Comparison of ENCODE assay signal across 28 mouse cellular contexts in the genomic region with DNA sequence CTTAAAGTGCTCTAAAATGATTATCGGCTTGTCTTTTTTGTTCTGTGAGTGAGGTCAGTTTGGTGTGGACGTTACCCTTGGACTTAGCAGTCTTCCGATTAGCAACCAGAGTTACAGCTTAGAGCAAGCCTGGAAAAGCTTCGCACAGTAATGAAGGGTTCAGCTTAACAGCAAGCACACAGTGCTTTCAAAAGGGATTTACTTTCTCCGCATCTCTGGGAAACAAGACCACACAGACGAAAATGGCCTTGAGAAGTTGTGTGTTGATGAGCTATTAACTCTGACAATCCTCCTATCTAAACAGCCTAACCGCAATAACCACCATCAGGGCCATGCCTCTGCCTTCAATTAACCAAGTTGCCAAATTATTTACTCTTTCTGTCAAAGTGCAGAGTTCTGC. TPM values are rescaled to one million over a fixed set of nuclear protein-coding genes. Genes with fewer than 3 reads are reported as not detected.
DNase-seq lines count a peak whose midpoint lies in the region; ATAC-seq and TF ChIP-seq lines count a peak whose summit lies in the region.
"Had no signal": no experiment of that assay in that cellular context is flagged by ENCODE, and none has a peak within 500 bp of the region (broad histone marks: within the 10 kb centered on the region; RNA-seq: fewer than 3 reads in every experiment).

No protein-coding gene starts in this region.

- no peak overlapping the region for H3K9ac ChIP-seq in forebrain, postnatal 0 days
- H3K9ac ChIP-seq: embryonic facial prominence, embryonic 13.5 days; forebrain, embryonic 13.5 days; hindbrain, embryonic 12.5 days; hindbrain, embryonic 15.5 days had no signal

- DNase-seq in kidney, adult 2 months, result peak; percentile 38
- no peak for DNase-seq in kidney, postnatal 36 days
- peak; percentile 9 for DNase-seq in kidney, postnatal 14 days
- DNase-seq in kidney, adult 11 months, result no peak
- peak; percentile 3 for DNase-seq in retina, adult 2 months (ENCODE audit: low read depth, low spot score)
- no peak for DNase-seq in retina, embryonic 14.5 days (ENCODE audit: low spot score)
- DNase-seq in forebrain, postnatal 0 days, result no peak
- DNase-seq: adrenal gland, postnatal 10 days; adrenal gland, postnatal 36 days; B cell, adult 2 months; cerebellum, adult 11 months; cerebellum, adult 2 months; cerebellum, adult 9-11 months; cerebellum, postnatal 25 days; gastrocnemius, adult 2 months; gastrocnemius, postnatal 14 days; heart, adult 11 months had no signal

- no peaks in the 10 kb centered on the region for H3K4me1 ChIP-seq in kidney, adult 2 months (ENCODE audit: control insufficient read depth, insufficient read depth, low read length)
- H3K4me1 ChIP-seq in forebrain, postnatal 0 days (ENCODE audit: insufficient read depth), result no peaks in the 10 kb centered on the region
- H3K4me1 ChIP-seq: embryonic facial prominence, embryonic 13.5 days; forebrain, embryonic 13.5 days; hindbrain, embryonic 12.5 days; hindbrain, embryonic 15.5 days had no signal

- H3K9me3 ChIP-seq in forebrain, postnatal 0 days (ENCODE audit: low read length), result no peaks in the 10 kb centered on the region
- H3K9me3 ChIP-seq: embryonic facial prominence, embryonic 13.5 days; forebrain, embryonic 10.5 days; forebrain, embryonic 13.5 days; hindbrain, embryonic 12.5 days; hindbrain, embryonic 15.5 days had no signal

- no peaks in the 10 kb centered on the region for H3K27me3 ChIP-seq in kidney, adult 2 months (replicated peaks; ENCODE audit: control insufficient read depth, insufficient read depth, low read length)
- H3K27me3 ChIP-seq in forebrain, postnatal 0 days (ENCODE audit: insufficient read depth, low read length), result no peaks in the 10 kb centered on the region
- H3K27me3 ChIP-seq: forebrain, embryonic 13.5 days; hindbrain, embryonic 12.5 days; hindbrain, embryonic 15.5 days had no signal

- H3K36me3 ChIP-seq in kidney, adult 2 months (ENCODE audit: control insufficient read depth, insufficient read depth, low read length), result no peaks in the 10 kb centered on the region
- no peaks in the 10 kb centered on the region for H3K36me3 ChIP-seq in forebrain, postnatal 0 days (ENCODE audit: insufficient read depth)
- H3K36me3 ChIP-seq: forebrain, embryonic 10.5 days; G1E; hindbrain, embryonic 12.5 days; hindbrain, embryonic 15.5 days had no signal

- WGBS in kidney, adult 2 months, result 55% methylated on average over 7 of the region's 7 CpGs
- WGBS in forebrain, postnatal 0 days, result 59% methylated on average over 7 of the region's 7 CpGs

- no peak for ATAC-seq in forebrain, postnatal 0 days
- ATAC-seq: forebrain, embryonic 13.5 days; forebrain, embryonic 16.5 days; Patski had no signal

- no peak for TF ChIP-seq CTCF in kidney, adult 2 months (conservative IDR thresholded peaks at IDR 0.05; ENCODE audit: insufficient read depth, insufficient read length, low read depth, low read length)
- no peak for TF ChIP-seq CTCF in forebrain, postnatal 0 days (IDR thresholded peaks at IDR 0.05; ENCODE audit: low read depth)

- H3K27ac ChIP-seq in kidney, adult 2 months (ENCODE audit: insufficient read depth, low read depth, low read length), result no peak overlapping the region
- no peak overlapping the region for H3K27ac ChIP-seq in forebrain, postnatal 0 days (ENCODE audit: low read depth, low read length)
- H3K27ac ChIP-seq: embryonic facial prominence, embryonic 13.5 days; forebrain, embryonic 10.5 days; forebrain, embryonic 13.5 days; gastrocnemius, adult 2 months; hindbrain, embryonic 12.5 days; hindbrain, embryonic 15.5 days had no signal

- no peak overlapping the region for H3K4me2 ChIP-seq in forebrain, postnatal 0 days (ENCODE audit: low read depth)
- H3K4me2 ChIP-seq: embryonic facial prominence, embryonic 13.5 days; forebrain, embryonic 13.5 days; heart, embryonic 11.5 days; hindbrain, embryonic 12.5 days; hindbrain, embryonic 15.5 days had no signal

- H3K4me3 ChIP-seq in kidney, adult 2 months (ENCODE audit: insufficient read depth, low read depth, low read length), result no peak overlapping the region
- H3K4me3 ChIP-seq in forebrain, postnatal 0 days (ENCODE audit: low read depth, low read length), result no peak overlapping the region
- H3K4me3 ChIP-seq: embryonic facial prominence, embryonic 13.5 days; forebrain, embryonic 10.5 days; forebrain, embryonic 13.5 days; gastrocnemius, adult 2 months; hindbrain, embryonic 12.5 days; hindbrain, embryonic 15.5 days had no signal

- no peak for TF ChIP-seq POLR2A in kidney, adult 2 months (IDR thresholded peaks at IDR 0.05; ENCODE audit: low read depth, low read length)

RNA-seq across cellular contexts. Expression of a gene that starts 46.9 kb away (rescaled TPM):
- 33.4 and 40.2 TPM in 2 replicates for polyA plus RNA-seq in kidney, adult 2 months (2012; rRNA removed)
- 4.8 and 5.8 TPM in 2 replicates for total RNA-seq in forebrain, postnatal 0 days (2014; rRNA removed)
- polyA plus RNA-seq in forebrain, postnatal 0 days (2015; fragmentation: Nextera tagmentation; extraction: Ambion mirVana), result 4.4 and 4.7 TPM in 2 replicates
- total RNA-seq: common myeloid progenitor, adult 5-6 weeks; hematopoietic stem cell, adult 5-6 weeks had no signal
- polyA plus RNA-seq: G1E had no signal

Comparison
In these comparisons a context has a peak if more than half of its experiments do, and no peak if none do; other contexts are left out.
1. DNase-seq: peak in kidney, adult 2 months (single experiment), kidney, postnatal 14 days (single experiment) and retina, adult 2 months (single experiment); none in kidney, postnatal 36 days (0 of 2), kidney, adult 11 months (single experiment), retina, embryonic 14.5 days (single experiment) and forebrain, postnatal 0 days (single experiment).